Mouse (Mus musculus): ENCODE measurements around the gene Scgb2b27.
"Not testable (repeated sequence)": the region's sequence is repeated elsewhere in the genome, so short reads cannot be mapped to it uniquely, and the experiment has no call there.

The Scgb2b27 gene

DNA sequence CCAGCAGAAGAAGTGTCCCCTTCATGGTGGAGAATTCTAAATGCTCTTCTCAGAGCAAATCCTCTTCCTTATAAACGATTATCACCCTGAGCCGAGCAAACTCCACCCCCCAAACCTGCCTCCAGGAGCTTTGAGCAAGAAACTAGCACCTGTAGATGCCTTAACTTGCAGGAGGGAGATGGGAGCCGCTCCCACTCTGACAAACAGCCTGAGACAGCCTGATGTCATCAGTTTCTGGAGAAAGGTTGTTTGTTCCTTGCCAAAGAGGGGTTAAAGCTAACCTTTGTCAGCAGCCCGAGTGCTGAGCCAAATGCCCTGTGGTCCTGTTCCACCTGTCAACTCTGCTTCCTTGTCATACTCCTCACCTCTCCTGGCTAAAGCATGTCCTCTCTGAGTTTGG lies at the start of gene Scgb2b27:
Scgb2b27 (minus strand) TSS at position 101 of the 400 bp plus-strand sequence.
- DNase-seq (ENCODE audit: low read depth), result no peak

- DNase-seq (ENCODE audit: low read depth), result not testable (repeated sequence)
These were observed 22.5 kb upstream of the Scgb2b27 start for GRCm38 (mm10) chr7:34036076-34036815.

DNA sequence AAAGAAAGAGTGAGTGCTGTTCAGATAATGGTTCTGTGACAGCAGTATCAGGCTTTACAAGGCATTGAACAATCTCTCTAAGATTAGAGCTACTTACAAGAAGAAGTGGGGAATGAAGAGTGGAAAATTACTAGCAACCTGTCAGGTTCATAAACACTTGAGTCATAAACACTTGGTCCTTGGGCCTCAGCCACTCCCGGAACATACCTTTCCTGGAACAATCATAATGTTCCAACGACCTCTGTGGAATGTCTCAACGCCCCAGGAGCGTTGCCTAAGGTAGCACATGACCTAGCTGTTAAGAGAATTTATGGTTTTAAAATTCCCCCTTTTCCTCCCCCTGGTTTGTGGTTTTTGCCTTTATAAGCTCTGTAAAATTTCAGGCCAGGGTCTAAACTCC lies 20.8 kb upstream of the Scgb2b27 start:
- not testable (repeated sequence) for DNase-seq (ENCODE audit: low read depth)

DNA sequence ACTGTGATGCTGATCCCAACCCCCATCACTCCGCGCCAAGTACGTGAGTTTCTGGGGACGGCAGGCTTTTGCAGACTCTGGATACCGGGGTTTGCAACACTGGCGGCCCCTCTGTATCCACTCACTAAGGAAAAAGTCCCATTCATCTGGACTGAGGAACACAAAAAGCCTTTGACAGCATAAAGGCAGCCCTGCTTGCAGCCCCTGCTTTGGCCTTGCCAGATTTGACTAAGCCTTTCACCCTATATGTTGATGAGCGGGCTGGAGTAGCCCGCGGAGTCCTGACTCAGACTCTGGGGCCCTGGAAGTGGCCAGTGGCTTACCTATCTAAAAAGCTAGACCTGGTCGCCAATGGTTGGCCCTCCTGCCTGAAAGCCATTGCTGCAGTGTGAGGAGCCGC lies 16.3 kb upstream of the Scgb2b27 start:
- no peak for DNase-seq (ENCODE audit: low read depth)

DNA sequence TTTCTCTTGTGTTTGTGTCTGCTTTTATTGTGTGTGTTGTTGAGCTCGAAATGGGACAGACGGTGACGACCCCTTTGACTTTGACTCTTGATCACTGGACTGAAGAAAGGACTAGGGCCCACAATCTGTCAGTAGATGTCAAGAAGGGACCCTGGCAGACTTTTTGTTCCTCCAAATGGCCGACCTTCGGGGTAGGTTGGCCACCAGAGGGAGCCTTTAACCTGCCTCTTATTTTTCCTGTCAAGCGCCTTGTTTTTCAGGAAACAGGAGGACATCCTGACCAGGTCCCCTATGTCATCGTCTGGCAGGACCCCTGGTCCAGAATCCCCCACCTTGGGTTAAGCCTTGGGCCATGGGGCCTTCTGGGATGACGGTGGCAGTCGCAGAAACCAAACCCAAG lies 13.5 kb upstream of the Scgb2b27 start:
- DNase-seq (ENCODE audit: low read depth), result not testable (repeated sequence)

- no peak for DNase-seq (ENCODE audit: low read depth)
These were observed 11.9 kb upstream of the Scgb2b27 start for GRCm38 (mm10) chr7:34025641-34026040.

DNA sequence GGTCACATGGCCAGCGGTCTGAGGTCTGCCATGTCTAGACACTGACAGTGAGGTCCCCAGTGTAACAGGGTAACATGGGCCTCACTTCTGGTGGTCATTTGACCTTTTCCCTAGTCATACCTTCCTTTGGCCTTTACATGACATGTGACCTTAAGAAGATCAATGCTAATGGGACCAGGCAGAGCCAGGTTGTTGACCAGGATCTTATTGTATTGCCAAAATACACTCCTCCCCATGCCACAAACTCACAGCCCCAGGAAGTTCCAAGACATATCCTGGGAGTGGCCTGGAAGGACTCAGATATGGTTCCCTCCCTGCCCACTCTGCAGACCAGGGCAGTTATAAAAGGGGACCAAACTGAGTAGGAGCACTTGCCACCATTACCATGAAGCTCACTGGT lies 7.4 kb upstream of the Scgb2b27 start, which contains the start of gene Scgb1b27:
Scgb1b27 (plus strand) TSS at position 301 of the 400 bp plus-strand sequence.
- not testable (repeated sequence) for DNase-seq (ENCODE audit: low read depth)

- not testable (repeated sequence) for DNase-seq (ENCODE audit: low read depth)
These were observed 31.5 kb downstream of the Scgb2b27 start for GRCm38 (mm10) chr7:33982281-33982680.
